Mouse (Mus musculus) kidney, postnatal 0 days (tissue): ENCODE results near the gene Sh3gl1. TPM values are rescaled to one million over a fixed set of nuclear protein-coding genes. Genes with fewer than 3 reads are reported as not detected.

Experiments
- ATAC-seq: fragments of 200-750 bp; cut with Nextera tagmentation; replicated peaks from 2 replicates; pipeline ENCODE4 v1.8.0; 2017; ENCODE audit warnings: low read depth, moderate number of reproducible peaks, moderate TSS enrichment, moderate library complexity; ENCODE audit not compliant: low FRiP score
- DNase-seq: peaks from one replicate; pipeline ENCODE4 v3.0.0-alpha.2; 2016; ENCODE audit warnings: low spot score
- H3K27ac ChIP-seq: fragments of 300-500 bp; sonication (generic); 2 replicates; pipeline ENCODE4 v1.5.1; 2014; ENCODE audit warnings: mild to moderate bottlenecking
- H3K27me3 ChIP-seq: fragments of 300-500 bp; sonication (generic); 2 replicates; pipeline ENCODE4 v1.6.1; 2014; ENCODE audit warnings: low read length, mixed read lengths; ENCODE audit not compliant: insufficient read depth
- H3K36me3 ChIP-seq: fragments of 300-500 bp; sonication (generic); 2 replicates; pipeline ENCODE4 v1.6.1; 2014; ENCODE audit warnings: low read length, mixed read lengths; ENCODE audit not compliant: insufficient read depth
- H3K4me1 ChIP-seq: fragments of 300-500 bp; sonication (generic); replicated peaks from 2 replicates; pipeline ENCODE4 v1.6.1; 2014; ENCODE audit warnings: antibody characterized with exemption, low read length, mixed read lengths; ENCODE audit not compliant: insufficient read depth
- H3K4me2 ChIP-seq: fragments of 300-500 bp; sonication (generic); 2 replicates; pipeline ENCODE4 v1.6.1; 2014; ENCODE audit warnings: mild to moderate bottlenecking, low read length, moderate library complexity, mixed read lengths
- H3K4me3 ChIP-seq: fragments of 300-500 bp; sonication (generic); replicated peaks from 2 replicates; pipeline ENCODE4 v1.5.1; 2014; ENCODE audit warnings: low read depth, low read length
- H3K9ac ChIP-seq: fragments of 300-500 bp; sonication (generic); 2 replicates; pipeline ENCODE4 v1.6.1; 2014; ENCODE audit warnings: low read depth, low read length
- H3K9me3 ChIP-seq: fragments of 300-500 bp; sonication (generic); replicated peaks from 2 replicates; pipeline ENCODE4 v1.6.1; 2016; ENCODE audit warnings: low read length, inconsistent platforms, mixed read lengths
- CTCF ChIP-seq: IDR thresholded peaks from 2 replicates; pipeline ENCODE4 v1.5.1; 2016; ENCODE audit warnings: antibody characterized with exemption, low read depth, mild to moderate bottlenecking, moderate library complexity
- WGBS: fragments of 180-500 bp; shearing (Covaris S2); extraction: QIAGEN DNeasy Blood & Tissue Kit; methylation state at CpG from one replicate; pipeline ENCODE4 v1.1.7; 2014; 5-methylcytosine and 5-hydroxymethylcytosine counted together
- polyA plus RNA-seq: library from polyadenylated mRNA; unstranded; fragments of >200 nt; fragmentation: Nextera tagmentation; extraction: Ambion mirVana; gene quantifications from 2 replicates; pipeline ENCODE4 v1.2.1, GENCODE M21; 2015

Gene Sh3gl1
- polyA plus RNA-seq, 1 experiment from 2014 or later: 115 TPM

DNA sequence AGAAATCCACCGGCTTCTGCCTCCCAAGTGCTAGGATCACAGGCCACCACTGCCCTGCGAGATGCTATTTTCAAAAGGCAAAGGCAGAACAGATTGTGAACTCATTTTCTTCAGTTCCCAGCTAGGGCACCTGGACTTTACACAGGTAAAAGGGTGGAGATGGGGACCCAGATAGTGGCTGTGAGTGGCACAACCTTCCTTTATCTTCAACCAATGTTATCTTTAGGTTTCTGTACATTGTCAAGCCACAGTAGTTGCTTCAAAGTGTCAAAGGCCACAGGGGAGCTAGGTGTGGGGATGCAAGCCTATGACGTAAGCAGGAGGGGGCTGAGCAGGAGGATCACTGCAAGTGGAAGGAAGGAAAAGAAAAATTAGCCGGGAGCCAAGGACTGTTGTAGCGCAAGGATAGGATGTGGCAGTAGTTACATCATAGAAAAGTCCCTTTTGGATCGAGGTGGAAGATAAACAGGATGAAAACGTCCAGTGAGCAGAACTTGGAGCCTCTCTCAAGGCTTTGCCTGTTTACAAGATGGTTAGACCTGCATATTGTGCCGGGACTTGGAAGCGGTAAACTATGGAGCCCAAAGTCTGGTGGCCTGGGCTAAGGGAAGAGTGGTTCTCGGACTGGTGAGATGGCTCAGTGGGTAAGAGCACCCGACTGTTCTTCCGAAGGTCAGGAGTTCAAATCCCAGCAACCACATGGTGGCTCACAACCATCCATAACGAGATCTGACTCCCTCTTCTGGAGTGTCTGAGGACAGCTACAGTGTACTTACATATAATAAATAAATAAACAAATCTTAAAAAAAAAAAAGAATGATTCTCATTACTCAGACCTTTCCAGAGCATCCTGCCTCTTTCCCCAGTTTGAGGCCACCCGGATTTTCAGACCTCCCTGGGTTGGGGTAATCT, 28.7 kb downstream of the Sh3gl1 start:
- peak overlapping the region; percentile 88 for H3K27ac ChIP-seq
- H3K4me3 ChIP-seq: peak overlapping the region; percentile 72
- DNase-seq (peak; percentile 24), ATAC-seq (peak; percentile 30)
- no peaks in the 10 kb centered on the region for H3K9me3 ChIP-seq
- peak; percentile 26; the same call in 1 of the 2 replicates for TF ChIP-seq CTCF
- WGBS: 26% methylated on average over 13 of the region's 14 CpGs
- H3K4me2 ChIP-seq: peak overlapping the region; percentile 99
- no peaks in the 10 kb centered on the region for H3K36me3 ChIP-seq
- peaks cover 15% of the 10 kb centered on the region for H3K4me1 ChIP-seq
- H3K27me3 ChIP-seq: no peaks in the 10 kb centered on the region
- peak overlapping the region; percentile 28; the same call in 1 of the 2 replicates for H3K9ac ChIP-seq

DNA sequence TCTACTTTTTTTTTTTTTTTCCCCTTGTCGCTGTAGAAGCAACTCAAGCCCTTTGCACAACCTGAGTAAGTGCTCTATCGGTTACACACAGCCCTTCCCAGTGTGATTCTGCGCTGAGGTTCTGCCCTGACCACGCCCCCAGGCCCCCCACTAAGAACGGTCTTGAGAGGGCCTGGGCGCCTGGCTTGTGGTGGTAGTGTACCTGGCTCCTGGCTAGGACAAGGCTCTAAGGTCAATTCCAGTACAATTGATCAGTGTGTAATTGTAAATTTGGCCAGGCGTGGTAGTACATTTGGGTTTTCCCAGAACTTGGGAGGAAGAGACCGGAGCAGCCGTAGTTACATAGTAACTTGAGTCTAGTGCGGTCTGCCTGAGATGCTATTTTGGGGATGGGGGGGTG, 29.5 kb downstream of the Sh3gl1 start:
- 45% methylated on average over 10 of the region's 10 CpGs for WGBS
- Histone ChIP-seq H3K4me1 (peaks cover 15% of the 10 kb centered on the region), H3K9me3 (no peaks in the 10 kb centered on the region), H3K9ac (no peak overlapping the region), H3K27ac (peak overlapping the region; percentile 88; the same call in 1 of the 2 replicates), H3K36me3 (no peaks in the 10 kb centered on the region), H3K4me2 (peak overlapping the region; percentile 99; the same call in 1 of the 2 replicates), H3K27me3 (no peaks in the 10 kb centered on the region), H3K4me3 (no peak overlapping the region)
- ATAC-seq (no peak), DNase-seq (no peak)
- TF ChIP-seq CTCF: no peak

DNA sequence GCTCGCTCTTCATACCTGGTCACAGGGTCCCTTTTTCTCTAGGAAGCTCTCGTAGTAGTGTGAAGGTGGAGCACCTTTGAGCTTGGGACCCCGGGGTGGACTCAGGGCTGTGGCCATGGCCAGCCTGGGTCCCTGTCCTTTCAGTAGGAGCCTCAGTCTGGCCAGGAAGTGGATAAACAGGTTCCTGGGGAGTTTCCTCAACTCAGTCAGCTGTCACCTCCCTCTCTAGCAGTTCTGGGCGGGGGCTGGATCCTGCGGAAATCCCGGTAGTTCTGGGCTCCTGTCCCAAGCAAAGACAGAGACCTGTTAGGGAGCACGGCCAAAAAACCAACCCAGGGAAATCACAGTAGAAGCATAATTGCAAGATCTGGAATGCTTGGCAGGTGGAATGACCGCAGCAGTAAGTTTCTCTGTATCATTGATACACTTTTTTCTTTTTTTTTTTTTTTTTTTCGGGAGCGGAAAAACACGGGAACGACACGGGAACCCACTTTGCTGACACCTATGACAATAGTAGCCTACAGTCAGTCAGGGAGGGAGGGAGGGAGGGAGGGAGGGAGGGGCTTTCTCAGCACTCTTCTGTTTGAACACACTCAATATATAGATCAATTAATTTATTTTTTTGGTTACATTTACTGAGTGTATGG, 30.9 kb downstream of the Sh3gl1 start, which contains the start of the genes Stap2 and Mpnd:
Stap2 (minus strand) TSS at position 170 of the 647 bp plus-strand sequence.
Mpnd (plus strand) TSS at position 297 of the 647 bp plus-strand sequence.
- Histone ChIP-seq H3K27me3 (no peaks in the 10 kb centered on the region), H3K4me3 (peak within 1 kb of the TSS; percentile 15), H3K9me3 (no peaks in the 10 kb centered on the region), H3K27ac (peak within 1 kb of the TSS; percentile 51), H3K36me3 (no peaks in the 10 kb centered on the region), H3K9ac (0 out of 2 replicates have a peak within 1 kb of the TSS, but pooled peaks have one; percentile 19), H3K4me2 (peak within 1 kb of the TSS; percentile 37), H3K4me1 (peaks cover 13% of the 10 kb centered on the region)
- ATAC-seq (no peak), DNase-seq (peak; percentile 63)
- no peak for TF ChIP-seq CTCF
- WGBS: 33% methylated on average over 13 of the region's 13 CpGs

DNA sequence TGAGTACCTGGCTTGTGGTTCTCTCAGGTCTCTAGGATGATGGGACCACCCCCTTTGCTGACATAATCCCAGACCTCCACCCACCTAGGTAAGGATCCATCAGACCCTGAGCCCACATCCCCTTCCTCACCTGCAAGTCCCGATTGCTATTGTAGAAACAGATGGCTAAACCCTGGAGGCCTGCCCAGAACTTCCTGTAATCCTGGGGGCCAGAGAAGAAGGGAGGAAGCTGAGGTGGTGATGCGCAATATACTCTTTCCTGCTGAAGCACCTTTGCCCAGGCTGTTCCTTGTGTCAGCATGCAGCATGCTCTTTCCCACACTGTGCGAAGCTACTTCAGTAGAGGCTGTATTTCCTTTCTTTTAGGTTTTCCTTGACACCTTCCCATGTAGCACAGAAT, 33.4 kb downstream of the Sh3gl1 start:
- peaks cover 3% of the 10 kb centered on the region; the same call in 1 of the 2 replicates for H3K4me1 ChIP-seq
- H3K27ac ChIP-seq: no peak overlapping the region
- H3K27me3 ChIP-seq: no peaks in the 10 kb centered on the region
- 75% methylated on average over 3 of the region's 3 CpGs for WGBS
- no peak overlapping the region for H3K4me2 ChIP-seq
- H3K4me3 ChIP-seq: no peak overlapping the region
- no peak for TF ChIP-seq CTCF
- no peaks in the 10 kb centered on the region for H3K36me3 ChIP-seq
- DNase-seq (no peak), ATAC-seq (no peak)
- H3K9me3 ChIP-seq: no peaks in the 10 kb centered on the region
- H3K9ac ChIP-seq: no peak overlapping the region

DNA sequence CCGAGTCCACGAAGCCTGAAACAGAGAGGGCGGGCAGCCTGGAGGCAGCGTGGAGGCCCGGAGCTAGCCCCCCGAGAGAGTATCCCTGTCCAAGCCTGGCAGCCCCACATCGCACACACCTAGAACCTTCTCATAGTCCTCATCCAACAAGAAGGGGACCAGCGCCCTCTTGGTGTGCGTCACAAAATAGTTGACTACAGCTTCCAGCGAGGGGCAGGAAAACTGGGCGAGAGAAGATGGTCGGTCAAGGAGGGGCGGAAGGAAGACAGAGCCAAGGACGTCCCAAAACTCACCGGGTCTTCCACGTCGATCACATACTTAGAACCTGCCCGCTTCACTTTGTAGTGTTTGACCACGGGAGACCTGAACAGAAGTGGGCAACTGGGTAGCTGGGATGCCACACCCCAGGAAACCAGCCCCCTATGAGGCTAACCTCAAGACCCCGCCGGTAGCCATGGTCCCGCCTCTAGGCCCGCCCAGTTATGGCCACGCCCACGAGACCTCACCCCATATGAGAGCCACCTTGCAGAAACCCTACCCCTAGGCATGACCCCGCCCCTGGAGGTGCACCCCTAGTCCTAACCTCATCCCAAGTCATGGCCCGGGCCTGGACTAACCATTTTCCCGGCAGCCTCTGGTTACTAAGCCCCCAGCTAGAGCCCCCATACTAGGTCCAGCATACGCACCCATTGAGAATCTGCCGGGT, 36.5 kb downstream of the Sh3gl1 start:
- no peak overlapping the region for H3K9ac ChIP-seq

DNA sequence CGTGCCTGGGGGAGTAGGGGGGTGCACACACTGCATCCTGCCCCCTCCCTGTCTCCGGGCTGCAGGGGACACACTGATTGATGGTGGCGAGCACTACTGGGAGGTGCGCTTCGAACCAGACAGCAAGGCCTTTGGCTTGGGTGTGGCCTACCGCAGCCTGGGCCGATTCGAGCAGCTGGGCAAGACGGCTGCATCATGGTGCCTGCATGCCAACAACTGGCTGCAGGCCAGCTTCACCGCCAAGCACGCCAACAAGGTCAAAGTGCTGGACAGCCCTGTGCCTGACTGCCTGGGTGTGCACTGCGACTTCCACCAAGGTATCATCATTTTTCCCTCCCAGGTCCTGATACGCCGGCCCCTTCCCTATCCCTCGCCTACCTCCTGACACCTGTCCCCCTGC, 40.4 kb downstream of the Sh3gl1 start:
- TF ChIP-seq CTCF: no peak
- Histone ChIP-seq H3K27ac (no peak overlapping the region), H3K4me1 (no peaks in the 10 kb centered on the region), H3K9ac (no peak overlapping the region), H3K36me3 (no peaks in the 10 kb centered on the region), H3K4me3 (no peak overlapping the region), H3K27me3 (no peaks in the 10 kb centered on the region), H3K9me3 (no peaks in the 10 kb centered on the region), H3K4me2 (no peak overlapping the region)
- DNase-seq (no peak), ATAC-seq (no peak)
- 79% methylated on average over 15 of the region's 15 CpGs for WGBS

More for the DNA sequence above, 36.5 kb downstream of the Sh3gl1 start:
- Histone ChIP-seq H3K4me2 (peak overlapping the region; percentile 28), H3K27me3 (no peaks in the 10 kb centered on the region), H3K4me1 (no peaks in the 10 kb centered on the region), H3K9me3 (no peaks in the 10 kb centered on the region), H3K4me3 (no peak overlapping the region), H3K36me3 (no peaks in the 10 kb centered on the region), H3K27ac (no peak overlapping the region)
- WGBS: 18% methylated on average over 30 of the region's 30 CpGs
- DNase-seq (no peak), ATAC-seq (peak; percentile 47)
- TF ChIP-seq CTCF: peak; percentile 22; the same call in 1 of the 2 replicates
